Mouse (Mus musculus): ENCODE measurements at regions not wholly inside any gene's neighbourhood (a gene's known extent, or its start where the extent isn't known, plus 50 kb on each side); places are given as distances from the start of the nearest gene placed in this dataset.

GRCm38 (mm10) chr13:101625922-101626321 lies 142.1 kb downstream of the Pik3r1 start:
- H3K27ac ChIP-seq: no peak overlapping the region
- no peaks in the 10 kb centered on the region for H3K27me3 ChIP-seq (replicated peaks)
- H3K4me3 ChIP-seq: no peak overlapping the region
- H3K4me2 ChIP-seq (replicated peaks): no peak overlapping the region
- no peaks in the 10 kb centered on the region for H3K9me3 ChIP-seq
- H3K36me3 ChIP-seq: no peaks in the 10 kb centered on the region
- no peak for ATAC-seq (ENCODE audit: low FRiP score, low read depth)
- WGBS: 79% methylated on average over 5 of the region's 5 CpGs
- 0 out of 2 replicates have a peak, but pooled peaks cover 4% of the 10 kb centered on the region for H3K4me1 ChIP-seq
- no peak overlapping the region for H3K9ac ChIP-seq

DNA sequence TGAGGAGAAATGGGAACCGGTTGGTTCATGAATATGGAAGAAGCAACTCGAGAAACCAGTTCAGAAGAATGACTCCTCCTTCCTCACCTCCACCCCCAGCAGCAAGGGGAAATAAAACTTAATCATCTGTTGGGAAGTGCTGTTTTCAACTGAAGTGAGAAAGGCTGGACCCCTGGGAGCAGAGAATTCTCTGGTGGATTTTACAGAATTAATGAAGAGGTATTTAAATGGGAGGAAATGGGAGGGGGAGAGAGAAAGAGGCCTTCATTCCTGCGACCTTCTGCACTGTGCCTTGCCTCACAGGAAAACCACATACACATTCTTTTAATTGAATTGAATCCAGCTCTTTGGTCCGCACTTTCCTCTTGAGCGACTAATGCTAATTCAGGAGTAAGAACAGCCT lies 143.8 kb downstream of the Pik3r1 start:
- 32% methylated on average over 5 of the region's 5 CpGs for WGBS
- H3K9ac ChIP-seq: no peak overlapping the region
- H3K27me3 ChIP-seq (replicated peaks): no peaks in the 10 kb centered on the region
- no peaks in the 10 kb centered on the region for H3K36me3 ChIP-seq
- H3K4me1 ChIP-seq: 0 out of 2 replicates have a peak, but pooled peaks cover 4% of the 10 kb centered on the region
- no peaks in the 10 kb centered on the region for H3K9me3 ChIP-seq
- no peak overlapping the region for H3K4me3 ChIP-seq
- H3K4me2 ChIP-seq (replicated peaks): no peak overlapping the region
- no peak for ATAC-seq (ENCODE audit: low FRiP score, low read depth)
- H3K27ac ChIP-seq: no peak overlapping the region

- no peak for ATAC-seq (ENCODE audit: low FRiP score, low read depth)
- WGBS: 97% methylated on average over 2 of the region's 2 CpGs
- Histone ChIP-seq H3K9me3 (no peaks in the 10 kb centered on the region), H3K9ac (no peak overlapping the region), H3K36me3 (no peaks in the 10 kb centered on the region), H3K4me2 (replicated peaks) (no peak overlapping the region), H3K4me3 (no peak overlapping the region), H3K27ac (no peak overlapping the region), H3K4me1 (0 out of 2 replicates have a peak, but pooled peaks cover 4% of the 10 kb centered on the region), H3K27me3 (replicated peaks) (no peaks in the 10 kb centered on the region)
Observed at GRCm38 (mm10) chr13:101622649-101623048, 145.4 kb downstream of the Pik3r1 start.

DNA sequence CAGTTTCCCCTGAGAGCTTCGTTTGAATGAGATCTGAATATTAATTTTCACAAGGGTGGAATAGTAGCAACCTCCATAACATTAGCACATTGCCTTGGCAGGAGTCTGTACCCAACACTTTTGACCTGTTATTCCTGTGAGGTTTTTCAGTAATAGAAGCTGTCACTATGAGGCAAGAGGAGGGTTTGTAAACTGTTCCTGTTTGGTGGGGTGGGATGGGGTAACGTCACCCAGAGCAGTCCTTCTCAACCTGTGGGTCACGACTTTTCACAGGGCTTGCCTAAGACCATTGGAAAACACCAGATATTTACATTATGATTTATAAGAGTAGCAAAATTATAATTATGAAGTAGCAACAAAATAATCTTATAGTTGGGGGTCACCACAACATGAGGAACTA lies 147.4 kb downstream of the Pik3r1 start:
- no peaks in the 10 kb centered on the region for H3K27me3 ChIP-seq (replicated peaks)
- H3K27ac ChIP-seq: no peak overlapping the region
- H3K9ac ChIP-seq: no peak overlapping the region
- ATAC-seq (ENCODE audit: low FRiP score, low read depth): no peak
- WGBS: 77% methylated on average over 3 of the region's 3 CpGs
- no peaks in the 10 kb centered on the region for H3K36me3 ChIP-seq
- 0 out of 2 replicates have a peak, but pooled peaks cover 4% of the 10 kb centered on the region for H3K4me1 ChIP-seq
- no peaks in the 10 kb centered on the region for H3K9me3 ChIP-seq
- no peak overlapping the region for H3K4me2 ChIP-seq (replicated peaks)
- H3K4me3 ChIP-seq: no peak overlapping the region

GRCm38 (mm10) chr13:101619154-101619553 lies 148.9 kb downstream of the Pik3r1 start:
- no peaks in the 10 kb centered on the region for H3K27me3 ChIP-seq (replicated peaks)
- no peak overlapping the region for H3K27ac ChIP-seq
- no peaks in the 10 kb centered on the region for H3K9me3 ChIP-seq
- no peak for ATAC-seq (ENCODE audit: low FRiP score, low read depth)
- no peak overlapping the region for H3K4me2 ChIP-seq (replicated peaks)
- no peak overlapping the region for H3K4me3 ChIP-seq
- 97% methylated on average over 1 of the region's 1 CpGs for WGBS
- 0 out of 2 replicates have a peak, but pooled peaks cover 1% of the 10 kb centered on the region for H3K4me1 ChIP-seq
- H3K36me3 ChIP-seq: no peaks in the 10 kb centered on the region
- H3K9ac ChIP-seq: no peak overlapping the region

GRCm38 (mm10) chr13:101612786-101613185 lies 155.2 kb downstream of the Pik3r1 start:
- WGBS: 81% methylated on average over 2 of the region's 2 CpGs
- Histone ChIP-seq H3K4me2 (replicated peaks) (no peak overlapping the region), H3K4me3 (no peak overlapping the region), H3K27me3 (replicated peaks) (no peaks in the 10 kb centered on the region), H3K36me3 (no peaks in the 10 kb centered on the region), H3K27ac (no peak overlapping the region), H3K9me3 (no peaks in the 10 kb centered on the region), H3K4me1 (no peaks in the 10 kb centered on the region), H3K9ac (no peak overlapping the region)
- ATAC-seq (ENCODE audit: low FRiP score, low read depth): no peak

DNA sequence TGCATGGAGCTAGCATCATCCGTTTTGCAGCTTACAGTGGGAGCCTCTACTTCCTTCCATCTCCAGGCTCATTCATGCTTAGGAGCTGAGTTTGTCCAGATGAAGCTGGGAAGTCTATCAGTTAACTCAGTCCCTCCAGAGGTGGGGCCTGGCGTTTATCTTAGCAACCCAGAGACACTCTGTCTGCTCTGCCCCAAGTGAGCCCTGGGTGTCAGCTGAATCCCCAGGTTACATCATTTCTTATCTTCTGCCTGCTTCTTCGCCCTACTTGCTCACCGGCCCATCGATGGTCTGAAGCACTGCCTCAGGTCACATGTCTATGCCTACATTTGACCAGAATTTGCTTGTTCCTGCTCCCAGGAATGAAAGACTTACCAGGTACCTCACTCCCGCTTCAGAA lies 156.3 kb downstream of the Pik3r1 start:
- no peak overlapping the region for H3K4me2 ChIP-seq (replicated peaks)
- H3K9me3 ChIP-seq: no peaks in the 10 kb centered on the region
- no peaks in the 10 kb centered on the region for H3K4me1 ChIP-seq
- H3K9ac ChIP-seq: no peak overlapping the region
- H3K27me3 ChIP-seq (replicated peaks): no peaks in the 10 kb centered on the region
- H3K36me3 ChIP-seq: no peaks in the 10 kb centered on the region
- H3K27ac ChIP-seq: no peak overlapping the region
- ATAC-seq (ENCODE audit: low FRiP score, low read depth): no peak
- no peak overlapping the region for H3K4me3 ChIP-seq
- 93% methylated on average over 6 of the region's 6 CpGs for WGBS

DNA sequence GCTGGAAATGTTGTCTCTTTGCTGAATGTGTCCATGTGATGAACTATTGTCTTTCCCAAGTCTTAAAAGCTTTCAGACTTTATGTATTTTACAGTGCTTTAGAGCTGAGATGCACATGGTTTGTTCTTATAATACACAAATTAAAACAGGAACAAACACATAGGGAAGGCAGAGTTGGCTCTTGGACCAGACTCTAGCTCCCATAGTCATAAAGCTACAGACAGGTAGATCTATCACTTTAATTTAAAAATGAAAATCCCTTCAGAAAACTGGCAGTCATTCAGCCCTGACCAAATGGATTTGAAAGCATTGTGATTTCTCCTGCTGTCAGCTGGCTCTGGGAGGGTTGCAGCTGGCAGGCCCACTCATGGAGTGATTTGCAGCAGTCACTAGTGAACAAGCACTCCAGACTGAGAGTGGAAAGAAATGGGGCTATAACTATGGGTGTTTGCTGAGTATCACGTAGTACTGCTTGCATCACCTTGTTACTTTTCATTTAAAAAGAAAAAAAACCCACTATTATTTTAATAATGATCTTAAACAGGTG lies 161.8 kb downstream of the Pik3r1 start:
- Histone ChIP-seq H3K4me3 (no peak overlapping the region), H3K36me3 (no peaks in the 10 kb centered on the region), H3K4me1 (0 out of 2 replicates have a peak, but pooled peaks cover 6% of the 10 kb centered on the region), H3K27me3 (replicated peaks) (no peaks in the 10 kb centered on the region), H3K27ac (no peak overlapping the region), H3K4me2 (replicated peaks) (no peak overlapping the region), H3K9ac (no peak overlapping the region), H3K9me3 (no peaks in the 10 kb centered on the region)
- peak; percentile 66 for ATAC-seq (ENCODE audit: low FRiP score, low read depth)
- 39% methylated on average over 1 of the region's 1 CpGs for WGBS

GRCm38 (mm10) chr13:101605685-101606084 lies 162.3 kb downstream of the Pik3r1 start:
- Histone ChIP-seq H3K36me3 (no peaks in the 10 kb centered on the region), H3K4me2 (replicated peaks) (no peak overlapping the region), H3K4me3 (no peak overlapping the region), H3K9me3 (no peaks in the 10 kb centered on the region), H3K4me1 (0 out of 2 replicates have a peak, but pooled peaks cover 6% of the 10 kb centered on the region), H3K27me3 (replicated peaks) (no peaks in the 10 kb centered on the region), H3K27ac (no peak overlapping the region), H3K9ac (no peak overlapping the region)
- 71% methylated on average over 4 of the region's 4 CpGs for WGBS
- ATAC-seq (ENCODE audit: low FRiP score, low read depth): peak; percentile 63

DNA sequence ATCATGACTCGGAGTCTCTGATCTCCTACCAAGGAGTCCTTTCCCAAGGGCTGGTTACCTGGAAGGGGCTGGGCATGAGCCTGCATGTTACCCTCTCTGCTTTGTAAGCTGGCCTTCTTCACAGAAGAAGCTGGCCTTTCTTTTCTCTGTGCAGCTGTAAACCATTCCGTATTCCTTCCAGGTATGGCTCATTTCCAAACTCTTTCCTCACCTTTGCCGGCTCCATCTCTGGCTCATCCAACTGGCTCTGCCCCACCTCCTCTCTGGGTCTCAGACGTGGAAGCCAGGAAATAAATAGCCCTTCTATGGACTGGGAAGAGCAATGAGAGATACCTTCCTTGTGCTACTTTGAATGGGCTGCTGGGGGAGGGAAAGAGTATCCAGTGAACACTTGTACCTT lies 163.0 kb downstream of the Pik3r1 start:
- H3K4me1 ChIP-seq: 0 out of 2 replicates have a peak, but pooled peaks cover 6% of the 10 kb centered on the region
- no peaks in the 10 kb centered on the region for H3K27me3 ChIP-seq (replicated peaks)
- H3K4me2 ChIP-seq (replicated peaks): no peak overlapping the region
- no peak overlapping the region for H3K4me3 ChIP-seq
- H3K9ac ChIP-seq: no peak overlapping the region
- WGBS: 73% methylated on average over 4 of the region's 4 CpGs
- H3K36me3 ChIP-seq: no peaks in the 10 kb centered on the region
- ATAC-seq (ENCODE audit: low FRiP score, low read depth): no peak
- no peaks in the 10 kb centered on the region for H3K9me3 ChIP-seq
- H3K27ac ChIP-seq: no peak overlapping the region

- Histone ChIP-seq H3K9me3 (no peaks in the 10 kb centered on the region), H3K27me3 (replicated peaks) (no peaks in the 10 kb centered on the region), H3K4me3 (no peak overlapping the region), H3K36me3 (no peaks in the 10 kb centered on the region), H3K9ac (no peak overlapping the region), H3K27ac (no peak overlapping the region), H3K4me1 (no peaks in the 10 kb centered on the region), H3K4me2 (replicated peaks) (no peak overlapping the region)
- WGBS: 88% methylated on average over 7 of the region's 7 CpGs
- no peak for ATAC-seq (ENCODE audit: low FRiP score, low read depth)
Observed at GRCm38 (mm10) chr13:101598126-101598485, 169.9 kb downstream of the Pik3r1 start.

- ATAC-seq (ENCODE audit: low FRiP score, low read depth): 0 out of 2 replicates have a peak, but pooled peaks have one; percentile 48
- H3K4me3 ChIP-seq: no peak overlapping the region
- no peak overlapping the region for H3K27ac ChIP-seq
- H3K4me1 ChIP-seq: no peaks in the 10 kb centered on the region
- no peaks in the 10 kb centered on the region for H3K36me3 ChIP-seq
- H3K4me2 ChIP-seq (replicated peaks): no peak overlapping the region
- WGBS: 80% methylated on average over 14 of the region's 14 CpGs
- H3K9me3 ChIP-seq: no peaks in the 10 kb centered on the region
- H3K9ac ChIP-seq: no peak overlapping the region
- no peaks in the 10 kb centered on the region for H3K27me3 ChIP-seq (replicated peaks)
Observed at GRCm38 (mm10) chr13:101597243-101598125, 170.5 kb downstream of the Pik3r1 start.

Measured in neural tube, embryonic 12.5 days (tissue).